Mouse (Mus musculus): ENCODE results near the gene Gm12695. TPM values are rescaled to one million over a fixed set of nuclear protein-coding genes. Genes with fewer than 3 reads are reported as not detected.
A peak's percentile ranks its signal among the peaks of the same experiment; 100 is the strongest.

Gene Gm12695
- total RNA-seq, 2 experiments from 2014 or later = not detected

DNA sequence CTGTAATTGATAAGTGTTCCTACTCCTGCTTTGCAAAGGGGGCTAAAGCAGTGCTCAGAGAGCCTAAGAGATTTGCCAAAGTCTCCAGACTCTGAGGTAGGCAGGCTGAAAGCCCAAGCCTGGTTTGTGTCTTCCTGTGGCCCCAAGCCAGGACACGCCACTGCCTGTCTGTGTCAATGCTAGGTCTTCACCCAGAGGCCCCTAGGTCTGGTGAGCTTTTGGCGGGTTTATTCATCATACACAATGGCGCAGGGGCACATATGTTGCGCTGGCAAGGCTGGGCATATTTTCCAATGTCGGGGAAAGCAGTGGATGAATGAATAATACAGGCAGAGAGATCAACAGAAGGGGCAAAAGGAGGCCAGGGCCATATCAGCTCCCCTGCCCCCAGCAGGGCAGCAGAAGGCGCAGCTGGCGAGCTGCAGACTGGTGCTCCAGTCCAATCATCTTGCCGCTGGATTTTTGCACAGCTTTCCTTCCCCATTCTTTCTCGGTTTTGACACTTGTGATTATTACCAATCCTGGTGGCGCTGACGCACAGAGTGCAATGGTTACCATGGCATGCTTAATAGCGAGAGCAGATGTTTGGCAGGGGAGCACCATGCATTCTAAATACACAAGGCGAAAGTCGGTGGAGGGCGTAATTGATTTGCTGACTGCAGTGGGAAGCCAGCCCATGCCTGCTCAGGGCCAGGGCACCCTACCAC, 87.3 kb downstream of the Gm12695 start:
- DNase-seq = no peak

GRCm38 (mm10) chr4:96696614-96697360, 88.2 kb downstream of the Gm12695 start:
- DNase-seq = peak; percentile 7

DNA sequence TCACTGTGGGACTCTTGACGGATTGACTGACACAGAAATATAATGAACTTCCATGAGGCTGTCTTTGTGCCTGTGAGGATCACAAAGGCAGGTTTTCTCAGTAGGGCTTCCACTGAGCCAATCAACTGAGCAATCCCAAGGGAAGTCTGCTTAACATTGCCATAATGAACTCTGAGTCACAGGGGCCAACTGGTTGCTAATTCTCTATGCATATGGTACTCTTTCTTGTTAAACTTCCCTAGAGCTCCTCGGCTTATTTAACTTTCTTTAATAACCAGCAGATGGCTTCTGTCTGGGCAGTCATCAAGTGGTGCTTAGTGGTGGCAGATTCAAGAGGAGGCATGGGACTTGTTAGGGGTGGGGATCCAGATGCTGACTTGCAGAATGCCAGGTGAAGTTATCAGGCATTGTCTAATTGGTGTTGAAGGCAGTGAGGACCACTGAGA, 97.6 kb downstream of the Gm12695 start:
- DNase-seq = no peak

DNA sequence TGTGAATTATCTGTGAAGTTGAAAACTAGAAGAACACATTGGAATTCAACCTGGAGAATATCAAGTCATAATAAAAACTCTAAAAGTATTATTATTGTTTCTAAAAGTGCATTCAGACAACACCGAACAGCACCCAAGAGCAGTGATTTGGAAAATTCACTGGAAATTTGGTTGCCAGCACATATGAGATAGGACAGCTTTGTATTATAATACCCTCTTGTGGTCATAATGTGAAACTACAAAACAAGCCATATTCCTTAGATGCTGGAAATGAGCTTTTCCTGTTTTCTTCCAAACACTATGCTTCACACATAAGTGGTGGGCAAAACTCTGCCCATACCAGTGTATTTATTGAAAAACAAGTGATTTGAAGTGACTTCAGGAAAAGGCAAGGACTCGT, 101.5 kb downstream of the Gm12695 start:
- no peak for DNase-seq

- no peak for DNase-seq
Observed at GRCm38 (mm10) chr4:96680966-96681365, 104.0 kb downstream of the Gm12695 start.

- no peak for DNase-seq
Observed at GRCm38 (mm10) chr4:96680233-96680632, 104.8 kb downstream of the Gm12695 start.

Other genes with a start within 250 kb of the Gm12695 start
- gene Cyp2j6, start 231.5 kb downstream of the Gm12695 start, total RNA-seq (2021) = 1 to 10 TPM; 1.7 to 1.8 TPM
- gene Cyp2j9, start 193.6 kb downstream of the Gm12695 start, total RNA-seq (2021) = under 1 TPM; 0.38 to 0.74 TPM
- gene Cyp2j5, start 121.0 kb downstream of the Gm12695 start, total RNA-seq (2021) = not detected

Measured in gastrocnemius, postnatal 25 days (tissue).